Mouse (Mus musculus) forebrain, embryonic 14.5 days (tissue): ENCODE data around the gene Sacs. TPM values are rescaled to one million over a fixed set of nuclear protein-coding genes. Genes with fewer than 3 reads are reported as not detected.
"Not testable (repeated sequence)": the region's sequence is repeated elsewhere in the genome, so short reads cannot be mapped to it uniquely, and the experiment has no call there.

Experiments
- ATAC-seq: fragments of 200-750 bp; cut with Nextera tagmentation; 2 replicates; pipeline ENCODE4 v1.8.0; 2017; ENCODE audit warnings: mild to moderate bottlenecking, moderate library complexity
- DNase-seq: peaks from one replicate; pipeline ENCODE4 v3.0.0-alpha.2; 2015; ENCODE audit warnings: low spot score
- H3K27ac ChIP-seq: fragments of 300-500 bp; sonication (generic); 2 replicates; pipeline ENCODE4 v1.5.1; 2014; ENCODE audit warnings: low read depth, mild to moderate bottlenecking, control low read depth, low read length, moderate library complexity
- H3K27me3 ChIP-seq: fragments of 300-500 bp; sonication (generic); replicated peaks from 2 replicates; pipeline ENCODE4 v1.6.1; 2014; ENCODE audit warnings: low read length, control low read depth, mixed read lengths; ENCODE audit not compliant: control insufficient read depth, insufficient read depth
- H3K36me3 ChIP-seq: fragments of 300-500 bp; sonication (generic); 2 replicates; pipeline ENCODE4 v1.6.1; 2014; ENCODE audit warnings: low read length, control low read depth; ENCODE audit not compliant: control insufficient read depth, insufficient read depth
- H3K4me1 ChIP-seq: fragments of 300-500 bp; sonication (generic); 2 replicates; pipeline ENCODE4 v1.6.1; 2014; ENCODE audit warnings: antibody characterized with exemption, low read length, control low read depth; ENCODE audit not compliant: control insufficient read depth, insufficient read depth
- H3K4me2 ChIP-seq: fragments of 300-500 bp; sonication (generic); 2 replicates; pipeline ENCODE4 v1.6.1; 2014; ENCODE audit warnings: mild to moderate bottlenecking, control low read depth, low read length
- H3K4me3 ChIP-seq: fragments of 300-500 bp; sonication (generic); 2 replicates; pipeline ENCODE4 v1.5.1; 2014; ENCODE audit warnings: low read depth, low read length, control low read depth
- H3K9ac ChIP-seq: fragments of 300-500 bp; sonication (generic); 2 replicates; pipeline ENCODE4 v1.6.1; 2014; ENCODE audit warnings: mild to moderate bottlenecking, low read length, control low read depth, moderate library complexity
- H3K9me3 ChIP-seq: fragments of 300-500 bp; sonication (generic); replicated peaks from 2 replicates; pipeline ENCODE4 v1.6.1; 2016; ENCODE audit warnings: low read length, control low read depth, mixed read lengths; ENCODE audit not compliant: control insufficient read depth
- WGBS: fragments of 180-500 bp; shearing (Covaris S2); extraction: QIAGEN DNeasy Blood & Tissue Kit; methylation state at CpG from one replicate; pipeline ENCODE4 v1.1.7; 2014; 5-methylcytosine and 5-hydroxymethylcytosine counted together
- polyA plus RNA-seq: library from polyadenylated mRNA; unstranded; fragments of >200 nt; fragmentation: Nextera tagmentation; extraction: Ambion mirVana; gene quantifications from 2 replicates; pipeline ENCODE4 v1.2.1, GENCODE M21; 2014

Gene Sacs
- polyA plus RNA-seq, 1 experiment from 2014 or later: 7.9 TPM

GRCm38 (mm10) chr14:61125201-61125600 lies 13.1 kb upstream of the Sacs start:
- Histone ChIP-seq H3K9me3 (no peaks in the 10 kb centered on the region), H3K4me2 (no peak overlapping the region)

GRCm38 (mm10) chr14:61127365-61127764 lies 10.9 kb upstream of the Sacs start:
- 86% methylated on average over 6 of the region's 6 CpGs for WGBS
- not testable (repeated sequence) for H3K27me3 ChIP-seq, H3K4me2 ChIP-seq, ATAC-seq, DNase-seq, H3K9ac ChIP-seq, H3K27ac ChIP-seq, H3K9me3 ChIP-seq, H3K4me1 ChIP-seq, H3K4me3 ChIP-seq, H3K36me3 ChIP-seq

More at GRCm38 (mm10) chr14:61125201-61125600, 13.1 kb upstream of the Sacs start:
- no peaks in the 10 kb centered on the region for H3K4me1 ChIP-seq
- no peak overlapping the region for H3K9ac ChIP-seq
- H3K4me3 ChIP-seq: no peak overlapping the region
- 84% methylated on average over 6 of the region's 6 CpGs for WGBS
- no peaks in the 10 kb centered on the region for H3K27me3 ChIP-seq
- no peak for ATAC-seq
- no peak for DNase-seq
- H3K36me3 ChIP-seq: no peaks in the 10 kb centered on the region
- H3K27ac ChIP-seq: no peak overlapping the region

- no peak overlapping the region for H3K4me3 ChIP-seq
- H3K9me3 ChIP-seq: no peaks in the 10 kb centered on the region
- no peaks in the 10 kb centered on the region for H3K36me3 ChIP-seq
- H3K27ac ChIP-seq: no peak overlapping the region
- no peak overlapping the region for H3K9ac ChIP-seq
- no peaks in the 10 kb centered on the region for H3K4me1 ChIP-seq
- DNase-seq: no peak
- WGBS: 81% methylated on average over 7 of the region's 7 CpGs
- ATAC-seq: no peak
- H3K4me2 ChIP-seq: no peak overlapping the region
- no peaks in the 10 kb centered on the region for H3K27me3 ChIP-seq
Measured at GRCm38 (mm10) chr14:61128961-61129507, 9.2 kb upstream of the Sacs start.

DNA sequence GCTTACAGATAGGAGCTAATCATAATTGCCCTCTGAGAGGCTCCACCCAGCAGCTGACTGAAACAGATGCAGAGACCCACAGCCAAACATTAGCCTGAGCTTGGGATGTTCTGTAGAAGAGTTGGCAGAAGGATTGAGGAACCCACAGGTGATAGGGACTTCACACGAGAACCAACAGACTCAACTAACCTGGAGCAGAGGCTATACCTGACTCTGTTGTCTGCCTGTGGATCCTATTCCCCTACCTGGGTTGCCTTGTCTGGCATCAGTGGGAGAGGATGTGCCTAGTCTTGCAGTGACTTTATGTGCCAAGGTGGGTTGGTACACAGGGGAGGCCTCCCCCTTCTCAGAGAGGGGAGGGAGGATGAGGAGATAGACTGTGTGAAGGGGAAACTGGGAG lies 5.7 kb upstream of the Sacs start:
- no peak overlapping the region for H3K9ac ChIP-seq
- H3K4me3 ChIP-seq: no peak overlapping the region
- H3K4me2 ChIP-seq: no peak overlapping the region
- WGBS: 97% methylated on average over 1 of the region's 1 CpGs
- H3K27me3 ChIP-seq: no peaks in the 10 kb centered on the region
- no peaks in the 10 kb centered on the region for H3K36me3 ChIP-seq
- no peak overlapping the region for H3K27ac ChIP-seq
- H3K4me1 ChIP-seq: no peaks in the 10 kb centered on the region
- DNase-seq (no peak), ATAC-seq (no peak)
- H3K9me3 ChIP-seq: no peaks in the 10 kb centered on the region

- no peak overlapping the region for H3K27ac ChIP-seq
- H3K9me3 ChIP-seq: no peaks in the 10 kb centered on the region
- 19% methylated on average over 5 of the region's 5 CpGs for WGBS
- DNase-seq (no peak), ATAC-seq (no peak)
- no peak overlapping the region for H3K4me3 ChIP-seq
- H3K4me2 ChIP-seq: no peak overlapping the region
- H3K9ac ChIP-seq: no peak overlapping the region
- no peaks in the 10 kb centered on the region for H3K36me3 ChIP-seq
- no peaks in the 10 kb centered on the region for H3K27me3 ChIP-seq
- 0 out of 2 replicates have a peak, but pooled peaks cover 2% of the 10 kb centered on the region for H3K4me1 ChIP-seq
Measured at GRCm38 (mm10) chr14:61134381-61135030, 3.8 kb upstream of the Sacs start.

DNA sequence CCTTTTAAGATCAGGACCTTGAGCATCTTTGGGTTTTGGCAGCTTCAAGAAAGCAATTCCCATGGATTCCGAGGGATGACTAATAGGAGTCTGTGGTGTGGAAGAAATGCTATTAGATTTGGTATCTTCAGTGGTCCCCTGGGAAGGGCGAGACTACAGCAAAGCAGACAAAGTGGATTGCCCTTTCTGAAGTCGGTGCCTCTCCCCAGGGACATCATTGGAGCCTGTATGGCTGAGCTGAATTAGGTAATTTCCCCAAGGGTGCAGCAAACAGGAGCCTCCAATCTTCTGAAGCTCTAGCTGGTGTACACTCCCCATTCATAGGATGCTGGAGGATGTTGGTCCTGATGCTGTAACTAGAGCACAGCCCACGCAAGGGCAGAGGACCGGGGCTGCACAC lies 847 bp upstream of the Sacs start:
- Histone ChIP-seq H3K27me3 (no peaks in the 10 kb centered on the region), H3K4me3 (no peak overlapping the region), H3K9ac (no peak overlapping the region), H3K27ac (no peak overlapping the region), H3K4me1 (0 out of 2 replicates have a peak, but pooled peaks cover 2% of the 10 kb centered on the region), H3K36me3 (no peaks in the 10 kb centered on the region), H3K9me3 (no peaks in the 10 kb centered on the region), H3K4me2 (no peak overlapping the region)
- DNase-seq (no peak), ATAC-seq (no peak)
- WGBS: 58% methylated on average over 5 of the region's 5 CpGs

DNA sequence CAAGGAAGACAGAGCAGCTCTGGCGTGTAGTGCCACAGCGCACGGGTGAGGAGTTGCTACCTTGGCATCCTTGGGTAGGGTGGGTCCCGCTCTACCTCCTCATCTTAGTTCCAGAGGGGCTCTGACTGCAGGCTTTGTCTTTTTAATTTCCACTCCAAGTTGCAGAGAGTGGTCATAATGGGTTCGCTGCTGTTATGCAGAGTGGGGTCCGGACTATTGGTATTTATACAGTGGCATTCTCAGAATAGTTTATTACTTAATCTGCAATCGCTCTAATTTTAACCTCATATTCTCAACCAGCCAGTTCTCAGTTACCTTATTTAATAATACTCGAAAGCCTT lies 440 bp downstream of the Sacs start:
- H3K9ac ChIP-seq: peak overlapping the region; percentile 83
- H3K4me1 ChIP-seq: 0 out of 2 replicates have a peak, but pooled peaks cover 5% of the 10 kb centered on the region
- H3K27me3 ChIP-seq: no peaks in the 10 kb centered on the region
- no peaks in the 10 kb centered on the region for H3K9me3 ChIP-seq
- H3K4me2 ChIP-seq: peak overlapping the region; percentile 67
- ATAC-seq: no peak; the same call in 1 of the 2 replicates
- peak overlapping the region; percentile 56 for H3K4me3 ChIP-seq
- 16% methylated on average over 8 of the region's 8 CpGs for WGBS
- peak; percentile 35 for DNase-seq
- H3K36me3 ChIP-seq: no peaks in the 10 kb centered on the region
- no peak overlapping the region for H3K27ac ChIP-seq

DNA sequence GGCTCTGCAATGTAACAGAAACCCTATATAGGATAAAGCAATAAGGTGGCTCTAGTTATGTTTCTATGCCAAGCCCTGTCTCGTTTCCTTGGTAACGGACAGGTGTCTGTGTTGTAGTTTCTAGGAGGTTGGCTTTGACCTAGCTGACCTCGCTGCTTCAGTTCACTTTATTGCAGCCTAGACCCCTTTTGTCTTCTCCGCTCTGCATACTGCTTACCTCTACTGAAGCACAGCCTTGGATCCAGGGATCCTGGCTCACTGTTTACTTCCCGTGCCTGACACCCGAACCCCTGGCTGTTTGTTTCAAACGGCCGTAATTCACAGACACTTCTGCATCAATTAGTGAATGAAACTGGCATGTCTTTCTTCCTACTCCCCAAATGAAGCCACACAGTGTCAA lies 5.1 kb downstream of the Sacs start:
- Histone ChIP-seq H3K4me1 (0 out of 2 replicates have a peak, but pooled peaks cover 3% of the 10 kb centered on the region), H3K36me3 (no peaks in the 10 kb centered on the region), H3K4me2 (no peak overlapping the region), H3K4me3 (no peak overlapping the region), H3K27me3 (no peaks in the 10 kb centered on the region), H3K27ac (no peak overlapping the region), H3K9ac (no peak overlapping the region), H3K9me3 (no peaks in the 10 kb centered on the region)
- ATAC-seq (no peak), DNase-seq (no peak)
- WGBS: 60% methylated on average over 8 of the region's 8 CpGs

DNA sequence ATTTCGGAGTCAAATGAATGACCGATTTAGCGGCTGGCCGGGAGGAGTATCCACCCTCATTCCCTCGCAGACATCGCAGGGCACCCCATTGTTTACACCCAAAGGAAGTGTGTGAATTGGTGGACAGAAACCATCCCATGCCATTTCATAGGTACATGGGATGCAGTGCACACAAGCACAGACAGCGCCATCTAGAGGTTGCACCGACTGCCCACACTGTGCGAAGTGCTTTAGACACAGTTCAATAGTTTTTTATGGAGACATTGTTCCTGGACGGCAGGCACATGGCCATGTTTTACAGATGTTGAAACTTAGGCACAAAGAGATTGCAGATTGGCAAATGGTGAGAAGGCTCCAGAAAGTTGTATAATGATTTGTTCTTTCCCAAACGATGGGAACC lies 5.6 kb downstream of the Sacs start:
- no peak overlapping the region for H3K27ac ChIP-seq
- H3K9ac ChIP-seq: no peak overlapping the region
- DNase-seq (peak; percentile 49), ATAC-seq (no peak)
- H3K27me3 ChIP-seq: no peaks in the 10 kb centered on the region
- H3K4me1 ChIP-seq: 0 out of 2 replicates have a peak, but pooled peaks cover 3% of the 10 kb centered on the region
- H3K4me3 ChIP-seq: no peak overlapping the region
- H3K36me3 ChIP-seq: no peaks in the 10 kb centered on the region
- 40% methylated on average over 11 of the region's 11 CpGs for WGBS
- H3K4me2 ChIP-seq: no peak overlapping the region
- H3K9me3 ChIP-seq: no peaks in the 10 kb centered on the region
